Mouse (Mus musculus) liver, postnatal 0 days (tissue): Measurements from ENCODE around the gene Il1r1.
"Not testable (repeated sequence)": the region's sequence is repeated elsewhere in the genome, so short reads cannot be mapped to it uniquely, and the experiment has no call there.

Experiments
- CTCF ChIP-seq: sonication (generic); IDR thresholded peaks from 2 replicates; pipeline ENCODE4 v1.5.1; 2016; ENCODE audit warnings: antibody characterized with exemption, low read depth
- EP300 ChIP-seq: IDR thresholded peaks from 2 replicates; pipeline ENCODE4 v1.6.1; 2016; ENCODE audit warnings: antibody characterized with exemption, low read depth, mild to moderate bottlenecking

DNA sequence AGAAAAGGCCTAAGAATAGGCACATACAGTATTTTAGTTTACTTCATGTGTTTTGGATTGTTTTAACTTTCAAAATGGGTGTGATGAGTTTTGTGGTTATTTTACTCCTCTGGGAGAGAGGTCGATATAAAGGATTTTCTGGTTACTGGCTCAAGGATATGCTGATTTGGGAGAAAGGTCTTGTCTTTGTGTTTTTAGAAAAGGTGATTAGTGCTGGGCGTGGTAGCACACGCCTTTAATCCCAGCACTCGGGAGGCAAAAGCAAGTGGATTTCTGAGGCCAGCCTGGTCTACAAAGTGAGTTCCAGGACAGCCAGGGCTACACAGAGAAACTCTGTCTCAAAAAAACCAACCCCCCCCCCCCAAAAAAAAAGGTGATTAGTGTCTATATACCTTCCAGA lies 79.4 kb downstream of the Il1r1 start:
- not testable (repeated sequence) for TF ChIP-seq CTCF, EP300
